Mouse (Mus musculus) cerebellum, adult 2 months (tissue): ENCODE results near the gene Vps51.

Source experiments
- CTCF ChIP-seq: fragments of 200-500 bp; IDR thresholded peaks from 2 replicates; pipeline ENCODE4 v1.5.1; 2011; ENCODE audit warnings: low read depth, mild to moderate bottlenecking, control low read depth, low read length, moderate library complexity, borderline replicate concordance; ENCODE audit not compliant: insufficient read depth
- POLR2A ChIP-seq: fragments of 200-500 bp; IDR thresholded peaks from 2 replicates; pipeline ENCODE4 v1.6.1; 2011; ENCODE audit warnings: low read length, control low read depth, borderline replicate concordance; ENCODE audit not compliant: insufficient read depth

GRCm38 (mm10) chr19:6097847-6098246, 20.8 kb upstream of the Vps51 start:
- TF ChIP-seq CTCF: no peak
- no peak for TF ChIP-seq POLR2A
